Mouse (Mus musculus) cerebellum, postnatal 14 days (tissue): ENCODE data around the gene Max.
A peak's percentile ranks its signal among the peaks of the same experiment; 100 is the strongest.

ENCODE experiments used
- DNase-seq, 2 experiments: peaks; one replicate each; pipeline ENCODE4 v3.0.0; 2021; ENCODE audit warnings: mixed read lengths in 2 of 2

Max gene

GRCm38 (mm10) chr12:76954698-76955423 lies 7.1 kb downstream of the Max start:
- peak; percentile 89 to 96 for DNase-seq

DNA sequence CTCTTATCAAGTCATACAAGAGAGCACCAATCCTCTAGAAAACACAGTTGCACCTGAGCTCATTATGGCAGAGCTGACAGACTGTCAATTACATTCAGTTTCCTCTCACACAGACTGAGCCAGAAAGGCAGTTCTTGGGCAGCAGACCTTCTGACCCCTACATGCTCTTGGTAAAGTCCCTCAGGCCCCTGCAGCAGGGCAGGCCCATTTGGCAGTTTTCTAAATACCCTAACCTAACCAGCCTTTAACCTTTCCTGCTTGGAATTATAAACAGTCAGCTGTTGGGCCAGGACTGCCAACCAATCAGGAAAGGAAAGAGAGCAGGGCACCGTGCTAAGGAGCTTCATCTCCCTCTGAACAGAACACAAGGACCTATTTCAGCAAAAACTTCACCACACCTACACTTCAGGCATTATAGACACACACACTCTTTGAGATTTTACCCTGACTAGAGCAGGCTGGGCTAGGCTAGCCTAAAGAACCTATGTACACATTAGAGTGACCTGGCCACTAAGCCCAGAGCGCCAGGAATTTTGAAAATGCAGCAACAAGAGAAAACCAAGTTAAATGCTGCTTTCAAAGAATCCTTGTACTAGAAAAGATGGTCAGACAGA lies 8.1 kb downstream of the Max start:
- DNase-seq = no peak

GRCm38 (mm10) chr12:76950330-76950729 lies 11.7 kb downstream of the Max start:
- DNase-seq = no peak

DNA sequence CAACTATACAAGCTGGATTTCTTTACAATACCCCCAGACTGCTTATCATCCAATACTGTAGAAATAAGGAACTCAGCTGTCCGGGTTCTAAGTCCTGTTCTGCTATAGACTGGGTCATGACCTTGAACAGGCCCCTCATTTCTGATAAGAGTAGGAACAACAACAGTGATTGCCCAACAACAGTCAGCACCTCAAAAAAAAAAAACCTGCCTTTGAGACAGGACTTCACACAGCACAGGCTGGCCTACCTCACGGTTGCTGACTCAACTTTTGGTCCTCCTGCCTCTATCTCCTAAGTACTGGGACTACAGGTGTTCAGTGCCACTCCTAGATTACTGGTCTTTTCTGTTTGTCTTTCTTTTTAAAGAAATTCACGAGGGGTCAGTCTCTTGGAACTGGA lies 13.2 kb downstream of the Max start:
- no peak for DNase-seq

DNA sequence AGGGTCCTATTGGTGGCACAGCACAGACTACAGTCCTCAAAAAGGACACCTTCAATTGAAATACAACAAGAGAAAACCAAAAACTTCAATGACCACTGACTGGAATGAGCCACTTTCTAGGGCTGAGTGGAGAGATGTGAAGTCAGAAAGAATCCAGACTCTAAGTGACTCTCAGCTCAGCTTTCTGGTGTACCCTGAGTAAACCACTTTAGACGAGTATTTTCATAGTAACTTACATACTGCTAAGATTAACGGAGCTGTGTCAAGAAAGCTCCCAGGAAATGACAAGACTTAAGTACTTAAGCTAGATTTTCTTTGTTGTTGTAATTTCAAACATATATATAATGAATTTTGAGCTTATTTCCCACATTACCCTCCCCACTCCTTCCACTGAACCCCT lies 13.8 kb downstream of the Max start:
- DNase-seq = no peak

DNA sequence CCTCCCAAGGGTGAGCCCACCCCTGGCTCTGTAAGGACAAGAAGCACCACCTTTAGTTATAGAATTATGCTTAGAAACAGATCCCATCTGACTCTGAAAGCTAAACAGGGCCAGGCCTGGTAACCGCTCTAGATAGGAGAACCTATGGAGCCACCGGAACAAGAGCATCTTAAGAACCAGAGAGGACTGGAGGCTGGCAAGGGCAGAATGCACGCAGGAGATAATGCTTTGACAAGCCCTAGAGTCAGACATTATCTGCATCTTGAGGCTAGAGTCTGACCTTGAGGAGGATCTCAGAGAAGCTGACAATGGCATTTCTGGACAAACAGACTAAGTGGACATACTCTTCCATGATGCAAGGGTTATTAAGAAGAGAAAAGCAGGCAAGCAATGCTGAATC lies 14.5 kb downstream of the Max start:
- no peak for DNase-seq

DNA sequence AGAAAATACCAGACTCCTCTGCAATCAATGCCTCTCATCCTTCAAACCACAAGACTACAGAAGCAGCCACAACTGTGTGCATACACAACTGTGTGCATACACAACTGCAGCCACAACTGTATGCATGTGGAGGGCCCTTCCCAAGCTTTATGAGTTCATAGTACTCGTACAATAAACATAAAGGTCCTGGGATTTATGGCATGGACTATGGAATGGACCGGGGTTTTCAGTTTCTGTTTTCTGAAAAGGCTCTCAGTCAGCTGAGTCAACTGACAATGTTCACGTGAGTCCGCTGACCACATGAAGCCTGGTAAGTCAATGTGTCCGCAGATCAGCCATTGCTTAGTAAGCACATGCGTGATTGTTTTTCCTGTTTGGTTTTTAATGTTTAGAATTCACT lies 18.5 kb downstream of the Max start:
- DNase-seq = no peak

DNA sequence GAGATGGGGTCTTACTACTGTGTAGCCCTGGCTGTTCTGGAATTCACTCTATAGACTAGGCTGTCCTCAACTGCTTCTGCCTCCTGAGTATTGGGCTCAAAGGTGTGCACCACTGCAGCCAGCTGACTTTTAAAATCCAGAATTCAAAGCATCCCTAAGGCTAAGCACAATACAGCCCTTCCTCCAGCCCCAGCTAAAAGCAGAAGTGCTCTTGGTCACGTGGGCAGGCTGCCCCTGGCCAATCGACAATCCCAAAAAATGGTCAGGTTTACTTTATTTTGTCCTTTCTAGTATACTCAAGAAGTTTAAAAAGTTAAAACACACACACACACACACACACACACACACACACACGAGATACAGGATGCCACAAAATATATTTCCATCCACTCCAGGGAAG lies 19.0 kb downstream of the Max start:
- no peak for DNase-seq

DNA sequence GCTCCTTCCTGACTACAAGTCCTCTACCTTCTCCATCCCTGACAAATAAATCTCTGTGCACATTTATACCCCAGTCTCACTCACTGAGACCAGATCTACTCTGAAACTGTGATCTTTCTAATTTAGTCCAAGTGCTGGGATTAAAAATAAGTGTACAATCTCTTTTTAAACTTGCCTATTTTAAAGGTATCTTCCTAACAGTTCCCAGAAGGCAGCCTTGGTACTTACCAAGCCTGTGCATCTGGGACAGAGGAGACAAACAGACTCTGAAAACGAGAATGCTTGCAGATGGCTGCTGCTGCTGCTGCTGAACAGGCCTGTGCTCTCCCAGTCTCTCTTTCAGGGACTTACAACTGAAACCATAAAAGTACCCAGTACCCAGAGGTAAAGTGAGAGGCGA lies 19.5 kb downstream of the Max start:
- no peak for DNase-seq

- DNase-seq = no peak
Observed at GRCm38 (mm10) chr12:76941524-76941923, 20.5 kb downstream of the Max start.

DNA sequence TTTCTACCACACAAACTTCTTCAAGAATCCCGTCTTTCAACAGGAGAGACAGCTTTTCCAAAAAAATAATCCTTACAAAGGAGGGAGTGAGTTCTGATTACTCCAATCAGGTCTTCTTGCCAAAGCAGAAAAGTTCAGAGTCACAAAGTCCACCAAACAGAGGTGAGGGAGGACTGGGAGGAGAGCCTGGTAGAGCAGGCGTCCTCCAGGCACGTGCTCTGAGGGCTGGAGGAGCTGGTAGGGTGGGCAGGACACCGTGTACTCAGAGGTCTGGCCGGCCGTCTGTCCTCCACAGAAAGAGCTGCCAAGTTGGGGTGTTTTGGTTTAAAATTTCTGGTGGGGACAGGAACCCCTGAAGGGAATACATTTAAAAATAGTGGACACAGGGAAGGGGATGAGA lies 24.0 kb downstream of the Max start:
- no peak for DNase-seq

DNA sequence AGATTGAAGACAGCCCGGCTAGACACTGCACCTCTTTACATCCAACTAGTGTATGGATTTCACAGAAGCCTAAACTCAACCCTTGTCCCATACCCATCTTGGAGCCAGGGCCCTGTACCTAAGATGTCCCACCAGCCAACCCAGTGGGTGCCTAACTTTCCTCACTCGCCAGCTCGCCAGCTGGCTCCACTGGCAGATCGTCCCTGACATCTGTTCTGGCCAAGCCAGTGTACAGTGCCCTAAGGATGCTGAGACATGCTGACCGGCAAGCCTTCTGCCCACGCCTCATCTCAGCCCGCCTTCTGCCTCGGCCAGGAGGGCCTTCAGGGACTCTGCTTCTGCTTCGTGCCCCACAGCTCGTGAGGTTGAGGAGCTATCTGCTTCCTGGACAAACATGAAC lies 25.8 kb downstream of the Max start:
- peak in 1 of 2 experiments; percentile 36 for DNase-seq

DNA sequence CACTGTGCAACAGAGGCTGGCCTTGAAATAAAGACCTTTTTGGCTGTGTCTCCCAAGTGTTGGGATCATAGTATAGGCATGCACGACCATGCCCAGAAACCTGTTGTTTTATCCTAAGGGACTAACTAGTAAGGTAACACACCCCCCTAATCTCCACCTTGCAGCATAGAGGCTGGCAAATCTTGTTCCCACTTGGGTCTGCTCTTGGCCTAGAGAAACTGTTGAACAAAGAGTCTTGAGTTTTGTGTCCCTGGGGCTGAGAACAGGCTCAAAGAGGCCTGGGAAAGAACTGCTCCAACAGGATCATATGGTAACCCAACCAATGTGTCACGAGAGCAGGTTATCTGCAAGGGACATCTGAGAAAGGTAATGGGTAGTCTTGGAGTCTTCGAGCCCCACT lies 27.6 kb downstream of the Max start:
- no peak for DNase-seq

- no peak for DNase-seq
Observed at GRCm38 (mm10) chr12:76932688-76933060, 29.3 kb downstream of the Max start.

GRCm38 (mm10) chr12:76931739-76932687 lies 30.0 kb downstream of the Max start:
- DNase-seq = peak; percentile 77 to 86

DNA sequence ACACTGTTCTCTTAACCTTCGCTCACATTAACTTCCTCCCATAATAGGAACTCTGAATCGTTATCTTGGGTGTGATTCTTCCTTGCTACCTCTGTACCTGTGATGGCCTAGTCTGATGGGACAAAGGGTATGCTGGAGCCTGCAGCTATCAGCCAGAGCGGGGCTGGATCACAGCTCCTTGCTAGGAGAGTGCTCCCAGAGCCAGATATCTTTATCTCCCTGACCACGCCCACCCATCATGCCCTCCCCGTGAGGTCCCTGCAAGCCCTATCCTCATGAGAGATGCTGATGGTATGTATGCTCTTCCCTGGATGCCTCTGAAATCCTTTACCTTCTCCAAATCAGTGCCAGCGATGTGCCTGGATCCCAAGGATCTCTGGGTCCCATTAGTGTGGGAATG lies 31.8 kb downstream of the Max start:
- no peak for DNase-seq

- peak in 1 of 2 experiments; percentile 36 for DNase-seq
Observed at GRCm38 (mm10) chr12:76927539-76927938, 34.5 kb downstream of the Max start.

DNA sequence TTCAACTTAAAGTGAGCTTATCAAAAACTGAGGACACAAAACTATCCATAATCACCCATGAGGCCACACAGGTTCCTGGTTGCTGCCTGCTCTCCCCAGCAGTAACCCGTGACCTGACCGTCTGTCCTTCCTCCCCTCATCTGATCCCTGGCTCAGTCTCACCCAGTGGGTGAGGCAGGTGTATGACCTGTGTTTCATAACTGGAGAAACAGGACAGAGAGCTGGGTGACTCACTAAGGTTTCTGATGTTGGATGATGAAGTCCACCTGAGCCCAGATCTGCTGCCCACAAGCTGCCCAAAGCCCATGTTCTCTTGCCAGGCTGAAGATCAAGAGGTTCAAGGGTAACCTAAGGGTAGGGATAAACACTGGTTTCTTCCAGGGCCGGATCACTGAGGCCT lies 35.0 kb downstream of the Max start:
- no peak for DNase-seq

- DNase-seq = peak; percentile 31 to 50
Observed at GRCm38 (mm10) chr12:76926338-76926945, 35.6 kb downstream of the Max start.

GRCm38 (mm10) chr12:76924904-76925604 lies 36.9 kb downstream of the Max start:
- DNase-seq = peak; percentile 80 to 84

DNA sequence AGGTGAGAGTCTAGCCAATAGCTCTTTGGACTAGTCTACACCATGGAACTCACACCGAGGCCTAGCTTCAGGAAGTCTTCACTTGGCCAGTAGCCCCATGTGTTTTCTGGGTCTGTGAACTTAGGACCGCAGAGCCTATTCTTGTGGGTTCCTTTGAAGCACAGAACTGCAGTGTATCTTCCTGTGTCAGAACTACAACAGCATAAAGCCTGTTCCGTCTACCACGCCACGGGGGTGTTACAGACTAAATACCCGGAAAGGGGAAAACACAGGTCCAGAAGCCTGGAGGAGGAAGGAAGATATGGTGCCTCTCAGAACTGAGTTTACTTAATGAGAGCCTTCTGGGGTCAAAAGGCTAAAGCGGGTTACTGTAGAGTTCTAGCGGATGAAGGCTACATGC lies 38.9 kb downstream of the Max start:
- DNase-seq = no peak

GRCm38 (mm10) chr12:76920990-76921389 lies 41.0 kb downstream of the Max start:
- no peak for DNase-seq

DNA sequence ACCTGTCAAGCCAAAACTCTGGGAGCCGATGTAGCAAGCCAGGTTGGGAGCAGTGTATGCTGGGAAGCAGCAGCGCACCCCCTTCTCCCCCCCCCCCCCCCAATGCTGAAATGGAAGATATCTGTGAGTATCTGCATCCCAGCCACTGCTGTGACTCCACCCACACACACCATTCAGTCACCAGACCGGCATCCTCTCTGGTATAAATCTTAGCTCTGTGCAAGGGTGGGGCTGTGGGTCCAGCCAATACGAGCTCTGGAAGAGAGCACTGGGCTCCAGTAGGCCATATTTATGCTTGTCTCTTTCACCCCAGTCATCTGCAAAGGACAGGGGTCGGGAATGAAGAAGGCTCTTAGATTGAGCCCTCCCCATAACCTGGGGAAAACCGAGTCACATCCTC lies 41.6 kb downstream of the Max start:
- DNase-seq = no peak
